Mouse (Mus musculus): Measurements from ENCODE around the gene Tor1a.

DNA sequence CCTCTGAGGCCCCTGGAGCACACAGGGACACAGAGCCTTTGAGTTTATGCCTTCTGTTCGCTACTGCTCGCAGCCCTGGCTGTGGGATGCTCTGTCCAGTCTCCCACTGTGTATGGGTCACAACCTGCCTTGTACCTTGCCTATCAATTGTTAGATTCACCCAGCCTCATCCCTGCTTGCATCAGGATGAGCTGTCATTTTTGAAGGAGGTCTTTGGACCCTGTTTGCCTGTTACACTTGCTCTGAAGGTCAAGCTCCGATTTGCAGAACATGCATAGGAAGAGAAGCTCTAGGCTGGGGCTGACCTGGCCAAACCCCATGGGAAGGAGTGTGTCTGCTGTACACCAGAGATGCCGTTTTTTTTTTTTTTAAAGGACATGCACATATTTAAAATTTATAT, 10.2 kb downstream of the Tor1a start:
- TF ChIP-seq CTCF (IDR thresholded peaks at IDR 0.05; ENCODE audit: control insufficient read depth, insufficient read depth, insufficient read length) = no peak
- no peak for TF ChIP-seq MYOG (IDR thresholded peaks at IDR 0.05; ENCODE audit: control insufficient read depth, extremely low read depth, insufficient read length)
- no peak for TF ChIP-seq CEBPB (IDR thresholded peaks at IDR 0.05; ENCODE audit: low read depth)
- TF ChIP-seq MAX (IDR thresholded peaks at IDR 0.05) = no peak
